Mouse (Mus musculus): ENCODE data around the gene Tnfaip1. TPM values are rescaled to one million over a fixed set of nuclear protein-coding genes. Genes with fewer than 3 reads are reported as not detected.
A peak's percentile ranks its signal among the peaks of the same experiment; 100 is the strongest.

Tnfaip1 gene
- polyA plus RNA-seq, 1 experiment from 2014 or later, result 82.9 TPM

DNA sequence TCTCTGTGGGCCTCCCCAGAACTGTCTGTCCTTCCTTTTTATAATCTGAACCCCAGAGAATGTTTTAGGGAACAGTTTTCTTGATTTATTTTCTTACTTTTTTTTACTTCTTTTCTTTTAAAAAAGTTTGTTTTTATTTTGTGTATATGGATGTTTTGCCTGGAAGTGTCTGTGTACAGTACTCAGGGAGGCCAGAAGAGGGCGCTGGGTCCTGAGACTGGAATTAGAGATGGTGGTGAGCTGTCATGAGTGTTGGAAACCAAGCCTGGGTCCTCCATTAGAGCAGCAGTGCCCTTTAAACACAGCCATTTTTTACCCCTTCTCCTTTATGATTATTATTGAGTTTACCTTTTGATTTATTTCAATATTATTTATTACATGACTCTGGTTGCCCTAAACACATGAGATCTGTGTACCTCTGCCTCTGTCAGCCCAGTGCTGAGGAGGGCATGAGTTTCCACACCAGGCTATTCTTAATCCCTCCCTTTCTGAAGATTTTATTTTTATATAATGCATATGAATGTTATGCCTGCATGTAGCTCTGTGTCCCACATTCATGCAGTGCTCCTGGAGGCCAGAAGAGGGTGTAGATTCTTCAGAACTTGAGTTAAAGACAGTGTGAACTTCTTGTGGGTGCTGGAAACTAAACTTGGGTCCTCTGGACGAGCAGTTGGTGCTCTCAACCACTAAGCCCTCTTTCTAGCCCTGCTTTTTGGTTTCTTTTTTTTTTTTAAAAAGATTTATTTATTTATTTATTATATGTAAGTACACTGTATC lies 20.4 kb downstream of the Tnfaip1 start:
- 68% methylated on average over 2 of the region's 2 CpGs for WGBS

DNA sequence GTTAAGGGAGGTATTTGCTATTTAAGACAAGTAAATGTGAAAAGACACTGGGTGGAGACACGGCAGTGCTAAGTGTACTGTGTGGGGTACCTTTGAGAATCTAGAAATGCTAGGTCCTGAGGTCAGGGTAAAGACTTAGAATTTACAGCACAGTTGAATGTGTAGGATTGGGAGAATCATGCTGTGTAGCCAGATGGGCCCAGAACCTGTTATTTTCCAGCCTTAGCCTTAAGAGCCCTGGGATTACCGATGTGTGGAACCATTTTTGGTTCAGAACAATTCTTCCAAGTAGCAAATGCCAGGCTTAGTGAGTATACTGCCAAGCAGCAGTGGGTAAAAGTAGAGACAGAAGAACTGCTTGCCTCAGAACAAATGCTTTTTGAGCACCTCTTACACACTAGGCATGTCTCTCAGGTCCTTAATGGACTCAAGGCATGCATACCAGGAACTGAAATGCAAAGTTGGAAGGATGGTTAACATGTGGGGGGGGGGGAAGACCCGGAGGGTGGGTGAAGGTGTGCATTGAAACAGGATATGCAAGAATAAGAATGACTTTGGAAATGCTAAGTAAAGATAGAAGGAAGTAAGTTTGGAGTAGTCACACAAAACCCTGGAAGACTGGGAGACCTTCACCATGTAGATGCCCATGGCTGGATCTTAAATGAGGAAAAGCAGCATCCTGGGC lies 22.9 kb downstream of the Tnfaip1 start:
- Histone ChIP-seq H3K4me1 (ENCODE audit: control insufficient read depth, insufficient read depth, low read length) (peaks cover 11% of the 10 kb centered on the region; the same call in 1 of the 2 replicates), H3K4me2 (replicated peaks; ENCODE audit: low read depth, low read length) (peak overlapping the region; percentile 91), H3K4me3 (ENCODE audit: low read depth, low read length) (peak overlapping the region; percentile 94), H3K27me3 (ENCODE audit: control insufficient read depth, insufficient read depth, low read length) (no peaks in the 10 kb centered on the region), H3K27ac (ENCODE audit: low read length) (no peak overlapping the region), H3K36me3 (ENCODE audit: control insufficient read depth, insufficient read depth, low read length) (peaks cover 29% of the 10 kb centered on the region), H3K9ac (replicated peaks; ENCODE audit: low read depth, low read length) (peak overlapping the region; percentile 95; the same call in 1 of the 2 replicates), H3K9me3 (ENCODE audit: control insufficient read depth, low read depth, low read length) (no peaks in the 10 kb centered on the region)
- WGBS, result 74% methylated on average over 3 of the region's 3 CpGs
- no peak for ATAC-seq (ENCODE audit: insufficient number of reproducible peaks, insufficient read depth, low FRiP score, low read depth)

More for the DNA sequence above, 20.4 kb downstream of the Tnfaip1 start:
- Histone ChIP-seq H3K9me3 (ENCODE audit: control insufficient read depth, low read depth, low read length) (no peaks in the 10 kb centered on the region), H3K4me3 (ENCODE audit: low read depth, low read length) (no peak overlapping the region), H3K27ac (ENCODE audit: low read length) (no peak overlapping the region), H3K4me2 (replicated peaks; ENCODE audit: low read depth, low read length) (no peak overlapping the region), H3K36me3 (ENCODE audit: control insufficient read depth, insufficient read depth, low read length) (peaks cover 41% of the 10 kb centered on the region), H3K4me1 (ENCODE audit: control insufficient read depth, insufficient read depth, low read length) (peaks cover 11% of the 10 kb centered on the region; the same call in 1 of the 2 replicates), H3K9ac (replicated peaks; ENCODE audit: low read depth, low read length) (no peak overlapping the region), H3K27me3 (ENCODE audit: control insufficient read depth, insufficient read depth, low read length) (no peaks in the 10 kb centered on the region)
- ATAC-seq (ENCODE audit: insufficient number of reproducible peaks, insufficient read depth, low FRiP score, low read depth), result no peak

DNA sequence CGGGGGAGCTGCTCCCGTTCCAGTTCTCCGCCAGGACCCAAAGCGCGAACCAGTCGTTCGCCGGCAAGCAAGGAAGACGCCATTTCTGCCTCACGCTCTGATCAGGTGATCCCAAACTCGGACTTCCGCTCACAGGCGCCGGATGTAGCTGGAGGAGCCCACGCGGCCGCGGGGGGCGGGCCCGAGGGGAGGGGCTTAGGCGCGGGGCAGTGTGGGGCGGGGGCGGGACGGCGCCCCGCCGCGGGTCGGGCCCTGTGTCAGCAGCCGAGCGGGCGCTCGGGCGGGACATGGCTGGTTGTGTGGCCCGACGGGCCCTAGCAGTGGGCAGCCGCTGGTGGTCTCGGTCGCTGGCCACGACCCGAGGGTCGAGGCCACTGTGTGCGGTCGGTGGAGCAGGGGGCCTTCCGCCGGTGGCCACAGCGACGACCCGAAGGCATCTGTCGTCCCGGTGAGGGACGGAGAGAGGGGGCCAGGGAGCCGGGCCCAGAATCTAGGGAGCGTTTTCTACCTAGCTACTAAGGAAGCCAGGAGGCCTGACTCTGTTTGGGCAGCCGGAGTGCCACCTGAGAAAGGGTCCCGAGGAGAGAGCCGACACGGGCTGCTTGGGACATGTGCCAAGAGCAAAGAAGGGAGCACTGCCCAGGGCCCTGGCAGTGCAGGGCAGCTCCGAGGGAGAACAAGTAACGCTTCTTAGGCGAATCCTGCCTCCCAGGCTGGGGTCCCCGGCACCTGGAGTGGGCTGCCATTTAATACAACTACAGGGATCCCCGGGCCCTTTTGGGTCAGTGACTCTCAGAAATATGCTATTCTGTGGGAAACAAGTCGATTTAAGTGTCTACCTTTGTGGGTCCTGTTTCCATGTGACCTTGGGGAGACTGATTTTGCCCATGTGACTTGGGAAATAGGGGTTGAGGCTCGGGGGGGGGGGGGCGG lies 23.8 kb downstream of the Tnfaip1 start, which contains the start of the genes Tmem199 and Poldip2:
Tmem199 (minus strand) TSS at position 148 of the 933 bp plus-strand sequence.
Poldip2 (plus strand) TSS at position 169 of the 933 bp plus-strand sequence.
- Histone ChIP-seq H3K9me3 (ENCODE audit: control insufficient read depth, low read depth, low read length) (no peaks in the 10 kb centered on the region), H3K36me3 (ENCODE audit: control insufficient read depth, insufficient read depth, low read length) (peaks cover 29% of the 10 kb centered on the region), H3K27ac (ENCODE audit: low read length) (peak within 1 kb of the TSS; percentile 84; the same call in 1 of the 2 replicates), H3K27me3 (ENCODE audit: control insufficient read depth, insufficient read depth, low read length) (no peaks in the 10 kb centered on the region), H3K4me1 (ENCODE audit: control insufficient read depth, insufficient read depth, low read length) (peaks cover 11% of the 10 kb centered on the region; the same call in 1 of the 2 replicates), H3K4me2 (replicated peaks; ENCODE audit: low read depth, low read length) (peak within 1 kb of the TSS; percentile 91), H3K4me3 (ENCODE audit: low read depth, low read length) (peak within 1 kb of the TSS; percentile 94), H3K9ac (replicated peaks; ENCODE audit: low read depth, low read length) (peak within 1 kb of the TSS; percentile 95)
- WGBS, result under 1% methylated on average over 61 of the region's 67 CpGs
- peak; percentile 96 for ATAC-seq (ENCODE audit: insufficient number of reproducible peaks, insufficient read depth, low FRiP score, low read depth)

DNA sequence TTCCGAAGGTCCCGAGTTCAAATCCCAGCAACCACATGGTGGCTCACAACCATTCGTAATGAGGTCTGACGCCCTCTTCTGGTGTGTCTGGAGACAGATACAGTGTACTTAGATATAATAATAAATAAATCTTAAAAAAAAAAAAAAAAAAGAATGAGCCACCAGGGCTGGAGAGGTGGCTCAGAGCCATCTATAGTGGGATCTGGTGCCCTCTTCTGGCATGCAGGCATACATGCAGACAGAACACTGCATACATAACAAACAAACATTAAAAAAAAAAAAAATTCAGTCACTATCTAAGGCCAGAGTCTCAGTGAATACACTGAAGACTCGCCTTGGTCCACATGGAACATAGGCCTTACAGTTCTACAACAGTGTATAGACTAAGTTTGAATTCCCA lies 27.0 kb downstream of the Tnfaip1 start:
- Histone ChIP-seq H3K9ac (replicated peaks; ENCODE audit: low read depth, low read length) (no peak overlapping the region), H3K36me3 (ENCODE audit: control insufficient read depth, insufficient read depth, low read length) (peaks cover 16% of the 10 kb centered on the region)
- 77% methylated on average over 5 of the region's 5 CpGs for WGBS

DNA sequence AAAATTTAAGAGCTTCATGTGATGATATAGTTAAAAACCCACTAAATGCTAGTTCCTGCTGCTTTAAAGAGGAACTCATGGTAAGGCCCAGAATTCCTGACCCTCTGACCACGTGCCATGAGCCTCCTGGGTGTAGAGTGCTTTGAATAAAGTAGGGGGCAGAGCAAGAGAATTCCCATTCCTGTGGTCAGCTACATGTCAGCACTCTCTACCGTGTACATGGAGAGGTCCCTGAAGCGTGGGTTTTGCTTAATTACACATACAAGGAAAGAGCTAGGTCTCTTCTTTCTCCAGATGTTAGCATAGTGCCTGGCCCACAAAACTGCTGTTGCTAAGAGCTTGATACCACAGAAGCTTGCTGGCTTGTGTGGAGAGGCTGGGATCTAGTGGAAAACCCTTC lies 30.7 kb downstream of the Tnfaip1 start:
- Histone ChIP-seq H3K9ac (replicated peaks; ENCODE audit: low read depth, low read length) (no peak overlapping the region), H3K27ac (ENCODE audit: low read length) (no peak overlapping the region), H3K27me3 (ENCODE audit: control insufficient read depth, insufficient read depth, low read length) (no peaks in the 10 kb centered on the region), H3K4me1 (ENCODE audit: control insufficient read depth, insufficient read depth, low read length) (no peaks in the 10 kb centered on the region), H3K36me3 (ENCODE audit: control insufficient read depth, insufficient read depth, low read length) (peaks cover 16% of the 10 kb centered on the region), H3K4me2 (replicated peaks; ENCODE audit: low read depth, low read length) (no peak overlapping the region), H3K9me3 (ENCODE audit: control insufficient read depth, low read depth, low read length) (no peaks in the 10 kb centered on the region), H3K4me3 (ENCODE audit: low read depth, low read length) (no peak overlapping the region)
- ATAC-seq (ENCODE audit: insufficient number of reproducible peaks, insufficient read depth, low FRiP score, low read depth), result no peak
- 71% methylated on average over 3 of the region's 3 CpGs for WGBS

More for the DNA sequence above, 27.0 kb downstream of the Tnfaip1 start:
- Histone ChIP-seq H3K9me3 (ENCODE audit: control insufficient read depth, low read depth, low read length) (no peaks in the 10 kb centered on the region), H3K27ac (ENCODE audit: low read length) (no peak overlapping the region), H3K4me3 (ENCODE audit: low read depth, low read length) (no peak overlapping the region), H3K4me1 (ENCODE audit: control insufficient read depth, insufficient read depth, low read length) (peaks cover 11% of the 10 kb centered on the region; the same call in 1 of the 2 replicates), H3K4me2 (replicated peaks; ENCODE audit: low read depth, low read length) (no peak overlapping the region), H3K27me3 (ENCODE audit: control insufficient read depth, insufficient read depth, low read length) (no peaks in the 10 kb centered on the region)
- ATAC-seq (ENCODE audit: insufficient number of reproducible peaks, insufficient read depth, low FRiP score, low read depth), result no peak

DNA sequence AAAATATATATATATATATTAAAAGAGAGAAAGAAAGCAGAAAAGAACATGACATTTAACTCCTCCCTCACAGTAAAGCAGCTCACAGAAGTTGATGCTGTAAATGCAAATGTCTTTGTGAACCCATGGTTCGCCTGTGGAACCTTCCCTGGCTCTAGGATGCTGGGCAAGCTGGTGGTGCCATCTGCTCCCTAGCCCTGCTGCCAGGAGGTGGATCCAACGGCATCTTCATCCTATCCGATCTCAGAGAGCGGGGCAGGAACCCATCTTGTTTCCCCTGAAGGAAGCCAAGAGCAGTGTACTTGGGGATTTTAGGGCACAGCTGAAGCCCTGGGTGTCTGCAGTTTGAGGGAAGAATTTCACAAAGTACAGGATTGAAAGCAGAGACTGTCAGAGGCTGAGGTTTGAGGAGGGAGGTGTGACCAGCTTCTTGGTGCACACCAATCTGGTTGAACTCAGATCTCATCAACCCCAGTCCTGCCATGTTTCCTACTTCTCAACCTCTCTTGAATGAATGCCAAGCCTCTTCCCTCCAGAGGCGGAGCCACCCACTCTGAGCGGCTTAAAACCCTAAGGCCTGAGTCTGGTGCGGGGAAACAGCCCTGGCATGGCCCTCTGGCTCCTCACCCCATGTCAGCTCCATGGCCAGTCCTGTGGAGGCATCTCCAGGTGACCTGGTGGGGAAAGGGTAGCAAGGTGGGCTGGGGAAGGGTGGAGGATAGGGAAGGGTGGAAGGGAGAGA lies 33.1 kb downstream of the Tnfaip1 start, which contains the start of gene Sebox:
Sebox (plus strand) TSS at position 539 of the 742 bp plus-strand sequence.
- Histone ChIP-seq H3K36me3 (ENCODE audit: control insufficient read depth, insufficient read depth, low read length) (peaks cover 11% of the 10 kb centered on the region), H3K27me3 (ENCODE audit: control insufficient read depth, insufficient read depth, low read length) (peaks cover 6% of the 10 kb centered on the region), H3K9me3 (ENCODE audit: control insufficient read depth, low read depth, low read length) (no peaks in the 10 kb centered on the region), H3K27ac (ENCODE audit: low read length) (no peak within 1 kb of the TSS), H3K9ac (replicated peaks; ENCODE audit: low read depth, low read length) (no peak within 1 kb of the TSS), H3K4me3 (ENCODE audit: low read depth, low read length) (no peak within 1 kb of the TSS), H3K4me1 (ENCODE audit: control insufficient read depth, insufficient read depth, low read length) (no peaks in the 10 kb centered on the region), H3K4me2 (replicated peaks; ENCODE audit: low read depth, low read length) (no peak within 1 kb of the TSS)
- no peak for ATAC-seq (ENCODE audit: insufficient number of reproducible peaks, insufficient read depth, low FRiP score, low read depth)
- 68% methylated on average over 7 of the region's 7 CpGs for WGBS

DNA sequence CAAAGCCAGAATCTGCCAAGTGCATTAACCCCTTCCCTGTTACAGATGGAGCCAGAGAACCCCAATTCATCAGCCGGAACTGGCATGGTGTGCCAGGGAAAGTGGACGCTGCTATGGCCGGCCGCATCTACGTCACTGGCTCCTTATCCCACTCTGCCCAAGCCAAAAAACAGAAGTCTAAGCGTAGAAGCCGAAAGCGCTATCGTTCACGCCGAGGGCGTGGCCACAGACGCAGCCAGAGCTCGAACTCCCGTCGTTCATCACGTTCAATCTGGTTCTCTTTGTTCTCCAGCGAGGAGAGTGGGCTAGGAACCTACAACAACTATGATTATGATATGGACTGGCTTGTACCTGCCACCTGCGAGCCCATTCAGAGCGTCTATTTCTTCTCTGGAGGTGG lies 34.6 kb downstream of the Tnfaip1 start:
- H3K4me3 ChIP-seq (ENCODE audit: low read depth, low read length), result no peak overlapping the region
- no peak overlapping the region for H3K4me2 ChIP-seq (replicated peaks; ENCODE audit: low read depth, low read length)
- no peaks in the 10 kb centered on the region for H3K4me1 ChIP-seq (ENCODE audit: control insufficient read depth, insufficient read depth, low read length)
- H3K27me3 ChIP-seq (ENCODE audit: control insufficient read depth, insufficient read depth, low read length), result peaks cover 6% of the 10 kb centered on the region
- no peaks in the 10 kb centered on the region for H3K36me3 ChIP-seq (ENCODE audit: control insufficient read depth, insufficient read depth, low read length)
- no peak overlapping the region for H3K27ac ChIP-seq (ENCODE audit: low read length)
- no peak for ATAC-seq (ENCODE audit: insufficient number of reproducible peaks, insufficient read depth, low FRiP score, low read depth)
- 76% methylated on average over 20 of the region's 20 CpGs for WGBS
- H3K9me3 ChIP-seq (ENCODE audit: control insufficient read depth, low read depth, low read length), result no peaks in the 10 kb centered on the region
- no peak overlapping the region for H3K9ac ChIP-seq (replicated peaks; ENCODE audit: low read depth, low read length)

Data from stomach, embryonic 14.5 days (tissue).